Mouse (Mus musculus) macrophage (primary cell): ENCODE results near the gene Aldh1b1. TPM values are rescaled to one million over a fixed set of nuclear protein-coding genes. Genes with fewer than 3 reads are reported as not detected.

Experiments
- H3K27ac ChIP-seq: fragments of 350-480 bp; formaldehyde crosslinking; 2 replicates; pipeline ENCODE4 v1.9.0; 2021
- H3K36me3 ChIP-seq: fragments of 350-480 bp; formaldehyde crosslinking; 2 replicates; pipeline ENCODE4 v1.9.0; 2021; ENCODE audit errors: inconsistent target
- H3K4me3 ChIP-seq: fragments of 350-480 bp; formaldehyde crosslinking; 2 replicates; pipeline ENCODE4 v1.9.0; 2021; ENCODE audit errors: inconsistent target
- H3K79me2 ChIP-seq: fragments of 350-480 bp; formaldehyde crosslinking; 2 replicates; pipeline ENCODE4 v1.9.0; 2021; ENCODE audit errors: inconsistent target
- WGBS: methylation state at CpG from one replicate; pipeline ENCODE4 v1.1.7; 2026; ENCODE audit warnings: inconsistent platforms; ENCODE audit not compliant: missing documents; 5-methylcytosine and 5-hydroxymethylcytosine counted together
- polyA plus RNA-seq: library from polyadenylated mRNA; stranded (reverse); fragments of 250-400 nt; gene quantifications from 3 replicates; pipeline ENCODE4 v1.2.4, GENCODE M21; 2018; ENCODE audit warnings: inconsistent platforms

Aldh1b1 gene
- polyA plus RNA-seq, 1 experiment from 2014 or later: 5.7 TPM

- H3K27ac ChIP-seq: no peak overlapping the region
- no peaks in the 10 kb centered on the region for H3K79me2 ChIP-seq
- 27% methylated on average over 3 of the region's 3 CpGs for WGBS
- no peak overlapping the region for H3K4me3 ChIP-seq
- peaks cover 20% of the 10 kb centered on the region for H3K36me3 ChIP-seq
Measured at GRCm38 (mm10) chr4:45799956-45800537, 1.2 kb downstream of the Aldh1b1 start.

- 96% methylated on average over 14 of the region's 14 CpGs for WGBS
- Histone ChIP-seq H3K4me3 (no peak overlapping the region), H3K36me3 (peaks cover 20% of the 10 kb centered on the region)
Measured at GRCm38 (mm10) chr4:45802900-45803299, 4.1 kb downstream of the Aldh1b1 start.

GRCm38 (mm10) chr4:45808034-45808433 lies 9.2 kb downstream of the Aldh1b1 start:
- Histone ChIP-seq H3K79me2 (no peaks in the 10 kb centered on the region), H3K27ac (no peak overlapping the region), H3K4me3 (no peak overlapping the region), H3K36me3 (peaks cover 14% of the 10 kb centered on the region; the same call in 1 of the 2 replicates)
- WGBS: 63% methylated on average over 7 of the region's 7 CpGs

More at GRCm38 (mm10) chr4:45802900-45803299, 4.1 kb downstream of the Aldh1b1 start:
- H3K79me2 ChIP-seq: no peaks in the 10 kb centered on the region
- H3K27ac ChIP-seq: no peak overlapping the region

- 71% methylated on average over 5 of the region's 8 CpGs for WGBS
- Histone ChIP-seq H3K4me3 (no peak overlapping the region), H3K79me2 (no peaks in the 10 kb centered on the region), H3K36me3 (no peaks in the 10 kb centered on the region), H3K27ac (no peak overlapping the region)
Measured at GRCm38 (mm10) chr4:45811250-45811649, 12.4 kb downstream of the Aldh1b1 start.

GRCm38 (mm10) chr4:45815542-45815941 lies 16.7 kb downstream of the Aldh1b1 start:
- no peaks in the 10 kb centered on the region for H3K79me2 ChIP-seq
- H3K4me3 ChIP-seq: no peak overlapping the region
- WGBS: 63% methylated on average over 7 of the region's 7 CpGs
- no peaks in the 10 kb centered on the region for H3K36me3 ChIP-seq
- H3K27ac ChIP-seq: no peak overlapping the region

GRCm38 (mm10) chr4:45818814-45819207 lies 20.0 kb downstream of the Aldh1b1 start:
- WGBS: 44% methylated on average over 4 of the region's 4 CpGs
- Histone ChIP-seq H3K4me3 (no peak overlapping the region), H3K27ac (no peak overlapping the region), H3K36me3 (no peaks in the 10 kb centered on the region), H3K79me2 (no peaks in the 10 kb centered on the region)

- Histone ChIP-seq H3K79me2 (no peaks in the 10 kb centered on the region), H3K36me3 (no peaks in the 10 kb centered on the region), H3K27ac (no peak overlapping the region), H3K4me3 (peak overlapping the region; percentile 14)
- WGBS: 4% methylated on average over 17 of the region's 17 CpGs
Measured at GRCm38 (mm10) chr4:45819208-45819931, 20.5 kb downstream of the Aldh1b1 start.

- 45% methylated on average over 8 of the region's 8 CpGs for WGBS
- H3K79me2 ChIP-seq: no peaks in the 10 kb centered on the region
- H3K4me3 ChIP-seq: no peak overlapping the region
- H3K36me3 ChIP-seq: no peaks in the 10 kb centered on the region
- no peak overlapping the region for H3K27ac ChIP-seq
Measured at GRCm38 (mm10) chr4:45820074-45820830, 21.4 kb downstream of the Aldh1b1 start.

GRCm38 (mm10) chr4:45821995-45822394 lies 23.2 kb downstream of the Aldh1b1 start:
- H3K4me3 ChIP-seq: no peak overlapping the region
- WGBS: 75% methylated on average over 3 of the region's 3 CpGs
- no peaks in the 10 kb centered on the region for H3K79me2 ChIP-seq
- no peak overlapping the region for H3K27ac ChIP-seq
- no peaks in the 10 kb centered on the region for H3K36me3 ChIP-seq

- Histone ChIP-seq H3K4me3 (no peak overlapping the region), H3K27ac (no peak overlapping the region), H3K79me2 (no peaks in the 10 kb centered on the region), H3K36me3 (no peaks in the 10 kb centered on the region)
- 57% methylated on average over 11 of the region's 11 CpGs for WGBS
Measured at GRCm38 (mm10) chr4:45822781-45823575, 24.2 kb downstream of the Aldh1b1 start.

GRCm38 (mm10) chr4:45824049-45824760 lies 25.4 kb downstream of the Aldh1b1 start:
- Histone ChIP-seq H3K27ac (no peak overlapping the region), H3K36me3 (no peaks in the 10 kb centered on the region), H3K4me3 (no peak overlapping the region), H3K79me2 (no peaks in the 10 kb centered on the region)
- 17% methylated on average over 10 of the region's 10 CpGs for WGBS

- WGBS: 36% methylated on average over 14 of the region's 14 CpGs
- Histone ChIP-seq H3K79me2 (no peaks in the 10 kb centered on the region), H3K4me3 (no peak overlapping the region), H3K27ac (no peak overlapping the region), H3K36me3 (no peaks in the 10 kb centered on the region)
Measured at GRCm38 (mm10) chr4:45824761-45825556, 26.1 kb downstream of the Aldh1b1 start.

GRCm38 (mm10) chr4:45826275-45827040 lies 27.6 kb downstream of the Aldh1b1 start, which contains the start of gene Igfbpl1:
Gene Igfbpl1 (minus strand): TSS chr4:45826923.
- no peak within 1 kb of the TSS for H3K4me3 ChIP-seq
- no peaks in the 10 kb centered on the region for H3K36me3 ChIP-seq
- no peaks in the 10 kb centered on the region for H3K79me2 ChIP-seq
- no peak within 1 kb of the TSS for H3K27ac ChIP-seq
- WGBS: 3% methylated on average over 63 of the region's 91 CpGs
